Mouse (Mus musculus) layer of hippocampus, adult 9-11 months (tissue): ENCODE data around the gene Higd1a.

Experiments
- DNase-seq: peaks from one replicate; pipeline ENCODE4 v3.0.0; 2022

Gene Higd1a

GRCm38 (mm10) chr9:121858153-121858488 lies at the start of gene Higd1a:
Higd1a (minus strand) TSS chr9:121858362.
- no peak for DNase-seq

DNA sequence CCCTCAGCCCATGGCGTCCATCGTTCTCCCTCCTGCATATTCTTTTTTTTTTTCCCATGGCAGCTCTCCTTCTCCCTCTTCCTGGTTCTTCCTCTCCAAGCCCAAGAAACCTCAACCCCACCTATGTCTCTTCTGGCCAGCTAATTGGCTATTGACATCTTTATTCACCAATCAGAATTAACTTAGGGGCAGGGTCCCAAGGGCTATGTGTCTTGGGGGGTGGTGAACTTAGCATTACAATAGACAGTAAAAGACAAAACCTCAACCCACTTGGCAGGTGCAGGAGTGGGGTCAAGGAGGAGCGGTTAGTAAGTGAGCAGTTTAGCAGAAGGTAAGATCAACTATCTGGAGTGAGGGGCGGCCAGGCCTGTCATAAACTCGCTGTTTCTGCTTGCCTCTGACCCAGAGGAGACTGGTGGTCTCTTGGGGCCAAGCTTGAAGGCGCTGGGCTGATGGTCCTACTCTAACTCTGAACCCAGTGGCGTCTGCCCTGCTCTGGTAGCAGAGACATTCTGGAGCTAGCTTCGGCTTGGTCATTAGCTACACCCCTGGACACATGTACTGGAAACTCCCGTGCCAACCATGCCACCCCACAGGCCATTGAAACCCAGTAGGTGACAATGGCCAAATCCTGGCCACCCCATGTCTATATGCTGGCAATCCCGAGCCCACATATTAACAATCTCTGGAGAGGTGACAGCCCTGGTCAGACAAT lies 49.4 kb upstream of the Higd1a start:
- DNase-seq: no peak

GRCm38 (mm10) chr9:121906456-121906855 lies 48.3 kb upstream of the Higd1a start:
- DNase-seq: no peak

DNA sequence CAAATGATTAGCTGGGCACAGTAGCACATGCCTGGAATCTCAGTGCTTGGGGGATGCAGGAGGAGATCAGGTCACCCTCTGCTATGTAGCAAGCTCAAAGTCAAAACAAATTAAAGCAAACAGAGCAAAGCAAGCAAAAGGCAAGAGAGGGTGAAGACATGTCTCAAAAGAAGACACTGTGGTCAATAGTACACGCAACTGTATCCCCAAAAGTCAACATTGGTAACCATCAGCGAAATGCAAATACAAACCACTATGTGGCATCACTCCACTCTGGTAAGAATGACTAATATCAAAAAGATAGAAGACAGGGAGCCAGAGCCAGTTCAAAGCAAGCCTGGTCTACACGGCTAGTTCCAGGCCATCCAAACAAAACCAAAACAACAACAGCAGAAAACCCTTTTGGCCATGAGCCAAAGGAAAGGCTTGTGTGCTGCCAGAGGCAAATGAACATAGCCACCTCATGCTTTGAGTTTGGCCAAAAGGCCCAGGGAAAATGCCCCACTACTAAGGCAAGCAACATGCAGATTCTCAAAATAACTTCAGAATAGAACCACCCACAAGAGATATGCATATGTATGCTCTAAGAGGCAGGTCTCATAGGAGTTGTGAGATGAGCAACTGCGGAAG lies 47.5 kb upstream of the Higd1a start:
- no peak for DNase-seq

DNA sequence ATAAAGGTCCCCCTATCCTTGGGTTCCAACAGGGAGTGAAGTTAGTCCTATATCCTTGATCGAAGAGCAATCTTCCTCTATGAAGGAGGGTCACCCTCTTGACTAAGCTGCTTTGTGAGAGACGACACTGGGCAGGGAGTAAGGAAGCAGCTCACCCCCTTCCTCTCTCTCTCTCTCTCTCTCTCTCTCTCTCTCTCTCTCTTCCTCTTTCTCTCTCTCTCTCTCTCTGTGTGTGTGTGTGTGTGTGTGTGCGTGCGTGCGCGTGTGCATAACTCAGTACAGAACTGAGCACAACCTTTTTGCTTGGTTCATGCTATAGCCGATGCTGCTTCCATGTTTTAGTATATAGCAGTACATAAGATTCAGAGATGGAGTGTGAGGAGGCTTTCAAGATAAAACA lies 46.8 kb upstream of the Higd1a start:
- no peak for DNase-seq

- no peak for DNase-seq
Observed at GRCm38 (mm10) chr9:121904319-121904718, 46.2 kb upstream of the Higd1a start.

- DNase-seq: no peak
Observed at GRCm38 (mm10) chr9:121903476-121904305, 45.5 kb upstream of the Higd1a start.

DNA sequence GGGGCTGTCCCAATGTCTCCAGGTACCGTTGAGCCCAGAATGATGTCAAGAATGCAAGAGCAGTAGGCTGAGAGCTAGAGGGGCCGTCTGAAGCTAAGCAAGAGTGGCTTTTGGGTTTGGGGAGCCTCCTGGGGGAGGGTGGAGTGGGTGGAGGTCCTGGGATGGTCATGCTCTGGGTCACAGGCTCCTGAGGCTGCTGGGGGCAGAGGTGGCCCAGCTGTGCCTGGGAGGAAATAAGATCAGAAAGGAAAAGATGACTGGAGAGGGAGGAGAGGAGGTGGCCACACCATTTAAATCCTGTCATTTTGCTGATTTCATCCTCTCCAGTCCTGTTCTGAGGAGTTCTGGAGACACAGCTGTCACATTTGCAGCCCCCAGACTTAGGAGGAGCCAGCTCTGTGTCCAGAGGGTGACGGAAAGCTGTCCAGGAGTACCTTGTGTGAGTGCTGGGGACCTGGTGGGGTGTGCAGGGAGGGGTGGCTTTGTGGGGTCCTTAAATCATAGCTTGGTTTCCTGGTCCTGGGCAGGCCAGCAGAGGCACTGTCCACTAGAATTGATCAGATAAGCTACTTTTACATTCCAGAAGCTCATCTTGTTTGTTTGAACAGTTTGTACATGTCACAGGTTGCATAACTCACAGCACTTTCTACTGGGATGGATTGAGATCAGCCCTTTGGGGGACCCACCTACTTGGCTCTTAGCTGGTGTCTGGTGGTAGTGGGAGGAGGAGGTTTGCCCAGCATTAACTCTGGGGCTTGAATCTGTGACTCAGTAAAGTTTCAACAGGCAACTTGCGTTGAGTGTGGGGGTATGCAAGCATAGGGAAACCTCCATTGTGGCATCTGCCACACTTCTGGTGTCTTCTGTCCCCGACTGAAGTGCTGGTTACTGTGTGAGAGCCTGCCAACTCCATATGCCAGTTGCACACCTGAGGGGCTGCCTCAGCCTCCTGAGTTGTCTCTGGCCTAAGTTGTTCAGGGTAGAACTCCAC lies 43.8 kb upstream of the Higd1a start:
- no peak for DNase-seq

DNA sequence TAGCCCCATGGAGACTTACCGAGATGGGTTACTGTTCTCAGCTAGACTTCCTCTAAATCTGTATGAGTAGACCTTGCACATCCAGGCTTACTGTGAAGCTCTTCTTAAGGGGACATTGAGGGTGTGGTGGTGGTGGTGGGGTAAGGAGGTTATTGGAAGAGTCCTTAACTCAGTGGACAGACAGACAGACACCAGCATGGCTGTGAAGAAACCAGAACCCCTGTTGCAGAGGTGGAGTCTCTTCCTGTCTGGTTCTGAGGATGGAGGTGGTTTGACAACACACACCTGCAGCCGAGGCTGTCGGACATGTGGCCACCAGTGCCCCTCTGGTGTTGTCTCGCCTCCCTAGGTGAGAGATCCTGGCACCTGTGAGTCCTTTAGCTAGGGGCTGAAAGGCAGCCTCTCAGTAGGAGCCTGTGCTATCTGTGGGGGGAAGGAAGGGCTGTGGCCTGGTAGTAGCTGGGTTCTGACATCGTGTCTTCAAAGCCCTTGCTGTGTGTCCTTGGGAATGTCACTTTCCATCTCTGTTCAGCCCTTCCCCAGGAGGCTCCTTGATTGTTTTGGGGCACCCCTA lies 42.2 kb upstream of the Higd1a start:
- DNase-seq: no peak

GRCm38 (mm10) chr9:121899306-121899705 lies 41.1 kb upstream of the Higd1a start:
- no peak for DNase-seq

DNA sequence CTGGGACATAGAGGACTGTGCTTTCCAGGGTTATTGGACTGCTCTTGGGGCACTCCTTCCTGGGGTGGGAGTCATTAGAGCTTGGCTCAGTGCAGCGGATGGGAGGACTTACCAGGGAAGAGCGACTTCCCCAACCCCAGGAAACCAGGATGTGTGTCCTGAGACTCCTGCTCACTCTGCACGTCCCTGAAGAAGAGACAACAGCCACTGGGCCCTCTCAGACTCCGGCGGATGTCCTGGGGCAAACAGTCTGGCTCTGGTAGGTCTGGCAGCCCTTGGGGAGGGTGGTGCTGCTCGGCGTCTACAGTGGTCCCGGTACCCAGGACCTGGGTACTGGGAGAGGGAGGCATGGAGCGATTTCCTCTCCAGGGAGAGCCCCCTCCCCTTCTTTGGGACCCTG lies 40.1 kb upstream of the Higd1a start, which contains the start of gene Ackr2:
TSS of gene Ackr2 (plus strand) at position 111 of the 400 bp plus-strand sequence.
- DNase-seq: no peak

DNA sequence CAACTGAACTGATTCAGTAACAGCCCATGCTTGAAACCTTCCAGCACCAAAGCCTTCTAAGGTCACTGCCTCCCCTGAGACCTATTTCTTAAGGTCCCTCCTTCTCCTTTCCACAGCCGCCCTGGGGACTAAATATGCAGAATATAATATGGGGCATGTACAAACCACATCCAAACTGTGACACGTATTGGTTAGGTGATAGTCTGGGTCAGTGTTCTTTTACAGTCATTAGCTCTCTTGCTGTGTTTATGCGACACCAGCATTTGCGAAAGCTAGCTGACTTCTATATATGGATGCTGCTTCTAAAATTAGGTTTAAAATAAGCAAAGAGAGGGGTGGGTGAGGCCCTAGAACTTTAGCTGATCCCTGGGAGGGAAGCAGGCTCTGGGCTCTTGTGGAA lies 38.7 kb upstream of the Higd1a start:
- no peak for DNase-seq

DNA sequence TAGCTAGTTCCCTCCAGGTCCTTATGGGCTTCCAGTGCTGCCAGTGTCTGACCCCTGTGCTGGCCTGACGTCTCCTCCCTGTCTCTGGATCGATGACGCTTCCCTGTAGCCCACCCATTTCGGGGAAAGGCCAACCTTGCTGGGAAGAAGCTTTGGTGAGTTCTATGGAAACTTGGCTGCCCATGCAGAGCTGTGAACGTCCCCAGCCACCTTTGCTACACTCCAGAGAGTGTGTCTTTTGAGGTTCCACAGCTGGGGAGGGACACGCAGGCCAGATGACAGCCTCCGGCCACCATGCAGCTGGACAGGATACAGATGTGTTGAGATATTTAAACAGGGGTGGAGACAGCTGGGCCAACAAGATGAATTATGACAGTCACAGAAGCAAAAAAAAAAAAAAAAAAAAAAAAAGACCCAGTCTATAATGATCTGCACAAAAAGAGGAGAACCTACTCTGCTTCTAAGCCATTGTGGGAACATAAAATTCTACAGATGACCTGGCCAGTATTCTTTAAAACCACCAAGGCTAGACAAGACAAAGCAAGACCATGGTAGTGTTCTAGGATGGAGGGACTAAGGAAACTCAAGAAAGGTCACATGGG lies 37.3 kb upstream of the Higd1a start:
- DNase-seq: no peak

DNA sequence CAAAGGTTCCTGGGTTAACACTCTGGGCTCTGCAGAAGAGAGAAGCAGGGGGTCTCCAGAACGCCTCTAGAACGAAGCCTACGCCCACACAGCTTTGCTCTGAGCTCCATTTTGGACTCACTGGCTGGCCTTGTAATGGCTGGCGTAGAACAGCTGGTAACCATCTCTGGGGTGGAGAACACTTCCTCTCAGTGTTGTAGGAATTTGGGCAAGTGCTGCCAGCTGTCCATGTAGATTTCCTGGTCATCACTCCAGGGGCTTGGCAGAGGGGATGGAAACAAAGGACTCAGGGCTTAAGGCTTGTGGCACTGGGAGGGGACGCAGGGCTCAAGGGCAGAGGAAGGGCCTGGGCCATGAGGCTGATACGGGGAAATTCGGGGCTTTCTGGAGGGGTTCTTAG lies 36.3 kb upstream of the Higd1a start:
- DNase-seq: no peak

DNA sequence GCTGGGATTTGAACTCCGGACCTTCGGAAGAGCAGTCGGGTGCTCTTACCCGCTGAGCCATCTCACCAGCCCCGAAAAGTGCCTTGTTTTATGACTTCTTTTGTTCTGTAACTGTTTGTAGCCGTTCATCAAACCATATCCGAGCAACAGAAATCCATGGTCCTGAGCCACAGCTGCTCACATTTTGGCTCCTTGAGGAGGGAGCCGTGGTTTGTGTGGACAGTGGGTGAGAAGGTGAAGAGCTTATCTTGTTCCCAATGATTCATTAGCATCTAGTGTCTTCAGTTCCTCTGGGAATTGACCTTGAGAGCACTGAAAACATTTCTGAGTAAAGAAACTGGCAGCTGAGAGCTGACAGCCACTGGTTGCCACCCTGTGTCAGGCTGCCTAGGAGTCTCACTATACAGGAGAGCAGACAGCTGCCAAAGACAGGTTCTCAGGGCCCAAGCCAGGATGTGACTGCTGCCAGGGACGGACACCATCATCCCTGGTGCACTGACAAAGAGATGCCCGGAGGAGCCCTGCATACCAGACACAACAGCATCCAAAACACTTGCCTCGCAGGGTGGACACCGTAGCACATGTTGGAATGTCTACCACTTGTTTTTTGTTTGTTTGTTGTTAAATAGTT lies 34.0 kb upstream of the Higd1a start:
- DNase-seq: no peak

DNA sequence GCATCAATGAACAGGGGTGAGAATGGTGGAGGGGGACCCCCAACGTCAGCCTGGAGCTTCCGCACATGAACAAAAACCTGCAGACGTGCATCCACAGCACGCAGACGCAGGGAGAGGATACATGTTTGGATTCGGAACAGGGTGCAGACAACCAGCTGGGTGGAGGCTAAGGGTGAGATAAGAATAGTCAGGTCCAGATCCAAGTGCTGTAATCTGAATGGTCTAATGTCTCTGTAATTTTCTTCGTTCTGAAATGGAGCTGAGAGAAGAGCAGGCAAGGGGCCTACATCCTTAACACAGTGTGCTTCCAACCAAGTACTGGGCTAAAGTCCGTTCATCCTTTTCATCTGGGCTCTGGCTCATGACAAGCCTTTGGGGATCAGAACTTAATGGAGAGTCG lies 33.1 kb upstream of the Higd1a start:
- no peak for DNase-seq

GRCm38 (mm10) chr9:121890441-121890941 lies 32.3 kb upstream of the Higd1a start:
- DNase-seq: no peak

- no peak for DNase-seq
Observed at GRCm38 (mm10) chr9:121889927-121890440, 31.8 kb upstream of the Higd1a start.

- DNase-seq: no peak
Observed at GRCm38 (mm10) chr9:121882015-121882457, 23.9 kb upstream of the Higd1a start.

- DNase-seq: peak; percentile 65
Observed at GRCm38 (mm10) chr9:121881301-121881700, 23.1 kb upstream of the Higd1a start.

DNA sequence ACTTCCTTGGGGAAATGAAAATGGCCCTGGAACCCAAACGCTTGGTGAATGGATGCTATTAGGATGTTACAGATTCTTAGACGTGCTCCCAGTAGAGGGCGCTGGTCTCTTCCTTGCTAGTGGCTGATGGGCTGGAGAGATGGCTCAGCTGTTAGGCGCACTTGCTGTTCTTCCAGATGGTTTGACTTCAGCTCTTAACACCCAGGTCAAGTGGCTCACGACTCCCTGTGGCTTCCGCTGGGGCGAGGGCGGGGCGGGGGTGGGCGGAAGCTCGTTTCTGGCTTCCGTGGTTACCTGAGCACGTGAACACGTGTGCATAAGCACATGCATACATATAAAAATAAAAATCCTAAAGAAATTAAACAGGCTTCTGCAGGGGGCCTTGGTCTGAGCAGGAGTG lies 22.7 kb upstream of the Higd1a start:
- DNase-seq: peak; percentile 74
